ENCODE assay signal across 9 mouse cellular contexts in the genomic region with DNA sequence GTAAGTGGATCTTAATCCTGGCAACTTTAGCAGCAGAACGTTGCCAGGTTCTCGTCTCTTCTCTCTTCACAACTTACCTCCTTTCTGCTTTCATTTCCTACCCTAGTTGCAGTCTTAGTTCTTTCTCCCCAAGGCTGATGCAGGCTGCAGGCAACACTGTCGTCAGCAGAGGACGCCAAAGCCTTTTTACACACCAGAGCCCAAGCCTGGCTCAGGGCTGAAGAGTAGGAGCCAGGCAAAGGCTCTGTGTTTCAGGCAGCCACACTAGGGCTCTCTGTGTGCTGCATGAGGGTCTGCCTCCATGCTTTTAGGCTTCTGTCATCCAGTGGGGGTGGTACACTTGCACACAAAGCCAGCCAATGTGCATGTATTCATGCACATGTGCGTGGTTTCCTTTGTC. TPM values are rescaled to one million over a fixed set of nuclear protein-coding genes. Genes with fewer than 3 reads are reported as not detected.
DNase-seq lines count a peak whose midpoint lies in the region; ATAC-seq and TF ChIP-seq lines count a peak whose summit lies in the region.
"Had no signal": no experiment of that assay in that cellular context is flagged by ENCODE, and none has a peak within 500 bp of the region (broad histone marks: within the 10 kb centered on the region; RNA-seq: fewer than 3 reads in every experiment).

No protein-coding gene starts in this region.

- TF ChIP-seq POLR2A in small intestine, adult 2 months (IDR thresholded peaks at IDR 0.05; ENCODE audit: low read depth, low read length) = no peak

- 24% methylated on average over 5 of the region's 5 CpGs for WGBS in heart, postnatal 0 days
- 26% methylated on average over 5 of the region's 5 CpGs for WGBS in hindbrain, embryonic 14.5 days
- 22% methylated on average over 5 of the region's 5 CpGs for WGBS in small intestine, adult 2 months

- no peak overlapping the region for H3K27ac ChIP-seq in heart, postnatal 0 days (ENCODE audit: low read depth)
- H3K27ac ChIP-seq in hindbrain, embryonic 14.5 days = no peak overlapping the region
- H3K27ac ChIP-seq in small intestine, adult 2 months (ENCODE audit: insufficient read depth, low read depth, low read length) = no peak overlapping the region

- no peaks in the 10 kb centered on the region for H3K36me3 ChIP-seq in heart, postnatal 0 days (replicated peaks; ENCODE audit: control insufficient read depth, insufficient read depth, low read length)
- H3K36me3 ChIP-seq in hindbrain, embryonic 14.5 days (replicated peaks; ENCODE audit: control insufficient read depth, insufficient read depth) = no peaks in the 10 kb centered on the region
- H3K36me3 ChIP-seq in small intestine, adult 2 months (ENCODE audit: control insufficient read depth, insufficient read depth, low read length) = no peaks in the 10 kb centered on the region

- no peak for ATAC-seq in heart, postnatal 0 days (ENCODE audit: insufficient read depth, low read depth)
- ATAC-seq in hindbrain, embryonic 14.5 days (ENCODE audit: low FRiP score) = peak; percentile 86

- peak; percentile 90 for TF ChIP-seq CTCF in heart, postnatal 0 days (IDR thresholded peaks at IDR 0.05; ENCODE audit: low read depth)
- TF ChIP-seq CTCF in small intestine, adult 2 months (IDR thresholded peaks at IDR 0.05; ENCODE audit: extremely low read depth, insufficient read length, insufficient replicate concordance, low read depth, low read length) = peak; percentile 43; the same call in 1 of the 2 replicates

- TF ChIP-seq EP300 in heart, postnatal 0 days (IDR thresholded peaks at IDR 0.05; ENCODE audit: low read depth) = no peak

- H3K4me1 ChIP-seq in heart, postnatal 0 days (ENCODE audit: control insufficient read depth, insufficient read depth) = no peaks in the 10 kb centered on the region
- peaks cover 2% of the 10 kb centered on the region; the same call in 1 of the 2 replicates for H3K4me1 ChIP-seq in hindbrain, embryonic 14.5 days (replicated peaks; ENCODE audit: control insufficient read depth, insufficient read depth, low read length)
- H3K4me1 ChIP-seq in small intestine, adult 2 months (ENCODE audit: control insufficient read depth, insufficient read depth, insufficient read length, low read length) = no peaks in the 10 kb centered on the region

- H3K4me3 ChIP-seq in heart, postnatal 0 days (ENCODE audit: low read depth, low read length) = no peak overlapping the region
- no peak overlapping the region for H3K4me3 ChIP-seq in hindbrain, embryonic 14.5 days (replicated peaks; ENCODE audit: low read length)
- no peak overlapping the region for H3K4me3 ChIP-seq in small intestine, adult 2 months (ENCODE audit: low read depth, low read length)

- no peak overlapping the region for H3K9ac ChIP-seq in heart, postnatal 0 days (replicated peaks; ENCODE audit: low read depth, low read length)
- H3K9ac ChIP-seq in hindbrain, embryonic 14.5 days = no peak overlapping the region

- no peaks in the 10 kb centered on the region for H3K27me3 ChIP-seq in heart, postnatal 0 days (ENCODE audit: control insufficient read depth, insufficient read depth, low read length)
- no peaks in the 10 kb centered on the region for H3K27me3 ChIP-seq in hindbrain, embryonic 14.5 days (ENCODE audit: control insufficient read depth, insufficient read depth, low read length)
- 0 out of 2 replicates have a peak, but pooled peaks cover 2% of the 10 kb centered on the region for H3K27me3 ChIP-seq in small intestine, adult 2 months (ENCODE audit: control insufficient read depth, insufficient read depth, low read length)

- H3K9me3 ChIP-seq in heart, postnatal 0 days (replicated peaks; ENCODE audit: control insufficient read depth, low read length) = no peaks in the 10 kb centered on the region
- H3K9me3 ChIP-seq in hindbrain, embryonic 14.5 days (ENCODE audit: control insufficient read depth, low read length) = 0 out of 2 replicates have a peak, but pooled peaks cover 5% of the 10 kb centered on the region

- H3K4me2 ChIP-seq in heart, postnatal 0 days (ENCODE audit: low read depth, low read length) = no peak overlapping the region
- H3K4me2 ChIP-seq in hindbrain, embryonic 14.5 days (replicated peaks) = no peak overlapping the region

- DNase-seq in heart, postnatal 0 days (ENCODE audit: low spot score) = peak; percentile 56
- no peak for DNase-seq in heart, adult 11 months
- DNase-seq in ES-CJ7 (ENCODE audit: low read depth, low spot score) = peak; percentile 45
- peak; percentile 67 to 84 for DNase-seq in cerebellum, postnatal 25 days
- DNase-seq in hindbrain, embryonic 14.5 days (ENCODE audit: low spot score) = peak; percentile 85
- peak; percentile 33 for DNase-seq in lung, postnatal 36 days
- no peak for DNase-seq in spleen, adult 18-20 months

RNA-seq across cellular contexts. Expression of gene Loxl1, which starts 17.3 kb away (rescaled TPM):
- total RNA-seq in heart, postnatal 0 days (2014; rRNA removed; ENCODE audit: low replicate concordance) = 44.1 and 61.7 TPM in 2 replicates
- polyA plus RNA-seq in heart, postnatal 0 days (2015; fragmentation: Nextera tagmentation; extraction: Ambion mirVana) = 39.2 and 40.7 TPM in 2 replicates
- polyA plus RNA-seq in hindbrain, embryonic 14.5 days (2014; fragmentation: Nextera tagmentation; extraction: Ambion mirVana) = 7.9 and 9.6 TPM in 2 replicates
- 15.6 and 26.7 TPM in 2 replicates for polyA plus RNA-seq in small intestine, adult 2 months (2012; rRNA removed)

RNA-seq across cellular contexts. Expression of gene Tbc1d21, which starts 40.0 kb away (rescaled TPM):
- not detected in 2 replicates for total RNA-seq in heart, postnatal 0 days (2014; rRNA removed; ENCODE audit: low replicate concordance)
- polyA plus RNA-seq in heart, postnatal 0 days (2015; fragmentation: Nextera tagmentation; extraction: Ambion mirVana) = not detected in 2 replicates
- polyA plus RNA-seq in hindbrain, embryonic 14.5 days (2014; fragmentation: Nextera tagmentation; extraction: Ambion mirVana) = not detected in 2 replicates
- polyA plus RNA-seq in small intestine, adult 2 months (2012; rRNA removed) = not detected in 2 replicates
- polyA plus RNA-seq: heart, embryonic 16.5 days had no signal

Comparison
In these comparisons a context has a peak if more than half of its experiments do, and no peak if none do; other contexts are left out.
1. DNase-seq: peak in heart, postnatal 0 days (single experiment), ES-CJ7 (single experiment), cerebellum, postnatal 25 days (2 of 2), hindbrain, embryonic 14.5 days (single experiment) and lung, postnatal 36 days (single experiment); none in heart, adult 11 months (single experiment) and spleen, adult 18-20 months (0 of 2).